Mouse (Mus musculus) thymus, adult 2 months (tissue): ENCODE measurements around the gene Il1rapl1.

Experiments
- CTCF ChIP-seq: fragments of 200-500 bp; IDR thresholded peaks from 2 replicates; pipeline ENCODE4 v1.5.1; 2012; ENCODE audit warnings: mild to moderate bottlenecking, control low read depth, low read length, moderate library complexity, borderline replicate concordance; ENCODE audit not compliant: control insufficient read depth, poor library complexity, insufficient read depth; ENCODE audit errors: extremely low read depth
- POLR2A ChIP-seq: fragments of 200-500 bp; IDR thresholded peaks from 2 replicates; pipeline ENCODE4 v1.6.1; 2012; ENCODE audit warnings: mild to moderate bottlenecking, low read length, control low read depth, moderate library complexity; ENCODE audit not compliant: control insufficient read depth, poor library complexity, insufficient read depth; ENCODE audit errors: extremely low read depth

- TF ChIP-seq CTCF (no peak), POLR2A (no peak)
Measured at GRCm38 (mm10) chrX:87710589-87710988, 404.9 kb downstream of the Il1rapl1 start.
